Mouse (Mus musculus) stomach, postnatal 0 days (tissue): Measurements from ENCODE around the gene Tor2a.
A peak's percentile ranks its signal among the peaks of the same experiment; 100 is the strongest.

Source experiments
- CTCF ChIP-seq: IDR thresholded peaks from 2 replicates; pipeline ENCODE4 v1.5.1; 2016; ENCODE audit warnings: antibody characterized with exemption, low read depth, mild to moderate bottlenecking, moderate library complexity
- EP300 ChIP-seq: optimal IDR thresholded peaks from 2 replicates; pipeline ENCODE3; 2016; ENCODE audit warnings: antibody characterized with exemption

- TF ChIP-seq EP300 = no peak
- TF ChIP-seq CTCF = peak; percentile 28; the same call in 1 of the 2 replicates
These were observed 14.9 kb downstream of the Tor2a start for GRCm38 (mm10) chr2:32771886-32772285.
